Mouse (Mus musculus) 3134 (cell line): ENCODE data around the gene Sema4d.

Experiments
- DNase-seq: peaks from one replicate; pipeline ENCODE4 v3.0.0-alpha.2; 2011; ENCODE audit warnings: low spot score; ENCODE audit not compliant: insufficient read length; ENCODE audit errors: extremely low read depth

Gene Sema4d

DNA sequence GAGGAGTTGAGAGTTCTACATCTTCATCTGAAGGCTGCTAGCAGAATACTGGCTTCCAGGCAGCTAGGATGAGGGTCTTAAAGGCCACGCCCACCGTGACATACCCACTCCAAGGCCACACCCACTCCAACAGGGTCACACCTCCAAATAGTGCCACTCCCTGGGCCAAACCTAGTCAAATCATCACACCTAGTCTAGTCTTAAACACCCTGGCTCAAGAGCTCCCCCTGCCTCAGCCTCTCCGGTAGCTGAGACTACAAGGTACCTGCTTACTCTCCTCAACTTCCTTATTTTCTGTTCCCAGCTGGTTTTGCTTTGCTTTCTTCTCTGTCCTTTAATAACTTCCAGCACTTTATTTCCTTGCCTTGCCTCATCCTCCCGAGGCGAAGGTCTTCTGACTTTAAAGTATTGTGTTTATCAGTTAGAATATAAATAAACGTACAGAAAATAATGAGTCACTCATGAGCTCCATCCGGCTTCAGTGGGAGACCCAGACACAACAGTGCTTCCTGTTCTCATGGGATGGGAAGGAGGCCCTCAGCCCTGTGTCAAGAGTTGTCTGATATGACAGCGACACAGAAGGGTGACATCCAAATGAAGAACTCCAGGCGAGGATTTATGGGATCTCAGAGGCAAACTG is 22.4 kb upstream of the Sema4d start:
- DNase-seq = no peak

DNA sequence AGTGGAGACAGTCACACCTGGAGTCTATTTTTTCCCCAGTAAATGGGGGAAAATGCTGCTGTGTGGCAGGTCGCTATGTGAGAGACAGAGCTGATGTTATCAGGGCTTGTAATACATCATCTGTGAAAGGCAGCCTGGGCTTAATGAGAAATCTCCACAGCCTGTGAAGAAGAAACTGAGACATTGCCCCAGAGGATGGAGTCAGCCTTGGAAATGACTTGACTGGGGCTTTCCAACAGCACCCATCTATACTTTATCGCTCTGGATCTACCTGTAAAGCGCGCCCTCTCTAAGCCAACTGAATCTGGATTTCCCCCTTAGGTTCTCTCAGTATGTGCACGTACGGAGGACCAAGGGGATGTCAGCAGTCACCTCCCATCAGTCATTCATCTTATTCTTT is 21.1 kb upstream of the Sema4d start:
- no peak for DNase-seq

DNA sequence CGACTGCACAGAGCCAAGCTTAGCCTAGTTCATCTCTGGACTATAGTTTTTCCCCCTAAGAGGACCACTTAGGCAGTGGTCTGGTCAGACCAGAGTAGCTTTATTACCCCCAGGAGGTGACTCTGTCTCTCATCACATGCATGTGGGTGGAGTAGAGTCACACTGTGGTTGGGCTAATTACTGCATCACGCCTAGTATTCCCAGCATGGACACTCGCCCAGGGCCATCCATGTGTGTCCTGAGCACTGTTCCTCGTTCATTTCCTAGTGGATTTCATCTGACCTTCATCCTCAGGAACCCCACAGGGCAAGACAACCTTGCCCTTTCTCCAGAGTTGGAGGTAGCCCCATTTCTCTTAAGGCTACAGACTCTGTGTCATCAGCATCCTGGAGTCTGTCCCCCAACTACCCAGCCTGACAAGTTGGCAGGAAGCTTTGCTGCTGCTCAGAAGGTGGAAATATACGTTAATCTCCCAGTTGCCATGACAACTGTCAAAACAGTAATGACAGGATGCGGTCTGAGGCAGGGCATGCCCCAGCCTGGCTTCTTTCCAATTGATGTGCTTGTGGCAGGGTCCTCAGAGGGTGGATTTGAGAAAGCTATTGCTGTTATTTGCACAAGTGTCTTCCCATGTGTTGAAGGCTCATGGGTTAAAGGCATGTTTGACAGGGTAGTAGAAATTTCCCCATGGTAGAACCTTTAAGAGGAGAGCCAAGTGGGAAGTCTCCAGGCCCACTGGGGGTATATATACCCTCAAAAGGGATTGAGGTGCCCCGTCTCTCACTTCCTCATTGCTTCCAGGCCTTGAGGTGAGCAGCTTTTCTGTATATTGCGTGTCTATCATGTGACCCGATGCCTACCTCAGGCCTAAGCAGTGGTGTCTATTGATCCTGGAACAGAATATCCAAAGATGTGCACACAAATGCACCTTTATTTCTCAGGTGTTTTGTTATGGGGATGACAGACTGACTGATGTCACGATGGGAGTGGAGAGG is 20.4 kb upstream of the Sema4d start:
- no peak for DNase-seq

DNA sequence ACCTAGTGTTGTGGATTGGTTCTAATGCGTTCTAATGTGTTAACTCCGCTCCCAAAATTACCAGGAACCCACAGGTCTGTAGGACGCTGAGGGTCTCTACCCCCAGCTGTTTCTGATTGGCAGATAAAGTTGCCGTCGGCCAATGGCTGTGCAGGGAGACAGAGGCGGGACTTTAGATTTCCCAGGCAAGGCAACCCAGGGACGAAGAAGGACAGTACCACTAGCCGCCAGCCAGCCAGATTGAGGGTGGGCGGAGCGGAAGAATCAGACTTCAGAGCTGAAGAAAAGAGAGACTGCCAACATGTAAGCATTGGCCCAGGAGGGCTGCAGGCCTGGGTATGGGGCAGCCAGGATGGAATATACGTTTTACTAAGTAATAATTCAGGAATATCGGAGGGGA is 14.6 kb upstream of the Sema4d start:
- DNase-seq = no peak

DNA sequence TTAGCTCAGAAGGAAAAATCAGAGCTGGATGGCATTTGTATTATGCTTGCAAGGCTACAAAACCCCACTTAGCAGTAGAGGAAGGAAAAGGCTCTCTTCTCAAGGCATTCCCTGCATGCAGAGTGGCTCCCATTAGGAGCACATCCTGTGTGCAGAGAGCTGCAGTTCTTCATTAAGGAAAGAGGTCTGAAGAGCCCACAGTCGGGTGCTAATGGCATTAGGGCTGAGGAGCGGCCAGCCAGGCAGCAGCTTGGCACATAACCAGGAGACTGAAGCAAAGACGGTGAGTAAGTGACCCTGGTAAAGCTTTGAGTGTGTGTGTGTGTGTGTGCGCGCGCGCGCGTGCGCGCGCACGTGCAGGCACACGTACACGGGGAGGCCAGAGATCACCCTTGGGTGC is 12.7 kb upstream of the Sema4d start:
- no peak for DNase-seq

DNA sequence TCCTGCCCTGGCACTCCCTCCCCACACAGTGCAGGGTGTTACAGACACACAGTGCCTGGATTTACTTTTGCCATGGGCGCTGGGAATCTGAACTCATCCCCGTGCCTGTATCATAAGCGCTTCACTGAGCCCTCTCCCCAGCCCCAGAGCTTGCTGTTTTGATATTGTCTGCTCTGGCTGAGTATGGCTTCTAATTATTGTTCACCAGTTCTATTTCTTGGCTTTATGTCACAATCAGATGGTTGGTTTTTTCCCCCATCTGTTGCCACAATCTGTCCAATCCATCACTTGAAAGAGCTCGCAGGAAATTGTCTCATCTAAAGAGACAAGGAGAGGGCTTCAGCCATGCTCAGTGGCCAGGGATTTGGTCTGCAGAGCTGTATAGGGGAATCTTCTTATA is 12.1 kb upstream of the Sema4d start:
- DNase-seq = no peak

DNA sequence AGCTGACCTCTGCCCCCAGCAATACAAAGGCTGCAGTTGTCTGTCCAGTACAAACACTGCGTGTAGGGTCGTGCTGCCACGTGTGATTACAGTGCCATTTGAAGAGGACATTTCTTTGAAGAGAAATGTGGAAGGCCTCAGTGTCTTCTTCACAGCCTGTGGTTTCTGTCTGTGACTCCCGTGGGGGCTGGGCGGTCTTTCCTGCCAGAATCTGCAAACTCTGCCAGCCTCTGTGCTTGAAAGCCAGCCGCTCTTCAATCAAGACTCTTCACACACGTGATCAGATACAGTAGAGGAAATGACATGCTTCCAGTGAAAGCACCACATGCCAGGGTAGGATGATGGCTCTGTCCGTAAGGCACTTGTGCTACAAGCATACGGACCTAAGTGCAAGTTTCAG is 7.4 kb upstream of the Sema4d start:
- DNase-seq = no peak

DNA sequence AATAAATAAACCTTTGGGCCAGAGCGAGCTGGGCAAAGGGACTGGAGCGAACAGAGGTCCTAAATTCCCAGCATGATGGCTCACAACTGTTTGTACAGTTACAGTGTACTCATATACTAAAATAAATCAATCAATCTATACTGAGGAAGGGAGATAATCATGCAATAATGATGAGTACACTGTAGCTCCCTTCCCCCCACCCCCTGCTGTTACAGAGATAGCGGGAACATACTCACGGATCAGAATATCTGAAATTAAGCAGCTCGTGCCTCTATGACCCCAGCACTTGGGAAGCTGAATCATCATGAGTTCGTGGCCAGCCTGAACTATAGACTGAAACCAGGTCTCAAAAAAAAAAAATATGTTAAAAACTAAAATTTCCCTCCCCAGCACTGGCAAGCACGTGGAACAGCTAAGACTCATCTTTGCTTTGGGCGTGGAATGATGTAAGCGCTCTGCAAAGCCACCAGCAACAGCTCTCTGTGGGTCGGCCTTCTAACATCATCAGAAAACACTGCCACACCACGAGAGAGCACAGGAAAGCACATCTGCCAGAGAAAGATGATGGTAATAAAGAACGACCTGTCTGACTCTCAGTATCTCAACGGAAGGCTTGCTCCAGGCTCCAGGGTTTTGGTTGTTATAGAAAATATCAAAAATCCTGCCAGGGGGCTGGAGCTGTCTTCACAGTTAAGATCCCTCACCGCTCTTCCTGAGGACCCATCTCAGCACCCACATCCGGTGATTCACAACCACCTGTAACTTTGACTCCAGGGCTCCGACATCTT is 6.4 kb upstream of the Sema4d start:
- DNase-seq = no peak

DNA sequence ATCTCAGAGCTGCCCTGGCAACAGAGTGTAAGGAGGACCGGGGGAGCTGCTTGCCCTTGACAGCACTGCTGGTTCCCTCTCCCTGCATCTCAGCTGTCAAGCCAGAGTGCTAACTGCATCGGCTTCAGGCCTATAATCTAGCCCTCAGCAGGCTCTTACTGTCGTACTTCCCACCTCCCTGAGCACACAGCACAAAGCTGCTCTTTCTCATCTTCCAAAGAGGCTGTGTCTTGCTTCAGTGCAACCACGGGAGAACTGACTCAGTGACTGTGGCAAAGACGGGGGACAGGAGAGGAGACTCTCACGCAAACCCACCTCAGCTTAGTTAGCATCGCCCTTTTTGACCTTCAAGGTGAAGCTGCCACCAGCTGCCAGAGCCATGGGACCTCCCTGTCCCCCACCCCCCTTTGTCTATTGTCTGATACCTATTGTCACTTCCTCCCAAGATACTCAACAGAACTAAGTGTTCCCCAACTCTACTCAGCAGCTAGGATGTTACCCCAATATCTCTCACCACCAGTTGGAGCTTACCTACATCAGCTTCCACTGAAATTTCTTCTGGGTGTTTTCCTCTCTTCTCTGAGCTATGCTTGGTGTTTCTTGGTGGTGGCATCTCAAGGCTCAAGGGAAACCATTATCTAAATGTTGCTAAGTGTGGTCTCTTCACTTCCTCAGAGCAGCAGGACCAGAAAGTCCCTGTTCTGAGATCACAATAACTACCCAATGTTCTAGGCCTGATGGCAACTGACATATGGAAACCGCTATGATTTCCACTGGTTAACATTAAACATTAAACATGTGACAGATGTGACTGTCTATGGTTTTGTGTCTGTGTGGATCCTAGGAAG is 4.6 kb upstream of the Sema4d start:
- no peak for DNase-seq

DNA sequence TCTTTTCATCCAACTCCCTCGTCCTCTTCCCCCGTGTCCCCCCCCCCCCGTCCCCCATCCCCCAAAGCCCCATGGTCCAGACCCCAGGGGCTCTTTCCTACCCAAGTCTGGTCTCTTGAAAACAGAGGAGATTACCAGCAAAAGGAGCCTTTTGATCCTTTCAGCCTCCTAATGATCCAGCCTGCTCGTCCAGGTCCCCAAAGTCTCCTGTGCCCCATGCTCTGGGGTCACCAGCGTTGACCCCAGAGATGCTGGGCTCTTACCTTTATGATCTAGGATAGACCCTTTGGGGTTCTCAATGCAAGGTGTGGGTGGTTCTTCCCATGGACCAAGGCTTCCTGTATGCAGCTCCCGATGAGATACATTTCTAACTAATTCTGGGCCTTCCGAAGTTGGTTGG is 401 bp upstream of the Sema4d start:
- DNase-seq = no peak

DNA sequence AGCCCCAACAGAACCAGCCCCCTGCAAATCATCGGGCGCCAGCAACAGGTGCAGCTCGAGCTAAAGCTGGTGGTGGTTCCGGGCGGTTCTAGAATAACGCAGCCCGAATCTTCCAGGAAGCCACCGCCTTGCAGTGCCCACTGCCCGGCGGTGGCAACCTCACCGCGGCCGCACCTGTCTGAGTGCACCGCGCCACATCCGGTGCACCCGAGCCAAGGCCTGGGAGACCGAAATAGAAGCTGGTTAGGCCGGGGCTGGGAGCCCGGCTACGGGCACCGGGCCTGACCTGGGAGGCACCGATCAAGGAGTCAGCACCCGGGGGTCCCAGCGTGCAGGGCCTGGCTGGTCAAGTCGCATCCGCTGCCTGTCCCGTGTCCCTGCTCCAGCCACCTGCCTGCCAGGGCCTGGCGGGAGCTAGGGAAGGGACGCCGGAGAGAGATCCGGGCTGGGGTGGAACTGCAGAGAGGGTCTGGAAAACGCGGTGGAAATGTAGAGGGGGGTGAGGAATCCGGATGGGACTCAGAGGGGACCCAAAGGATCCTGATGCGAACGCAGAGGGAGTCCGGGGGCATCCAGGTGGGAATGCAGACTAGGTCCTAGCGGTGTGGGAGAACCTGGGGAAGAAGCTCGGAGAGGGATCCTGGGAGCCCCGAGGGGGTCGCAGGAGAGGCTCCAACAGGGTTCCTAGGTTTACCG is 670 bp downstream of the Sema4d start:
- DNase-seq = no peak

DNA sequence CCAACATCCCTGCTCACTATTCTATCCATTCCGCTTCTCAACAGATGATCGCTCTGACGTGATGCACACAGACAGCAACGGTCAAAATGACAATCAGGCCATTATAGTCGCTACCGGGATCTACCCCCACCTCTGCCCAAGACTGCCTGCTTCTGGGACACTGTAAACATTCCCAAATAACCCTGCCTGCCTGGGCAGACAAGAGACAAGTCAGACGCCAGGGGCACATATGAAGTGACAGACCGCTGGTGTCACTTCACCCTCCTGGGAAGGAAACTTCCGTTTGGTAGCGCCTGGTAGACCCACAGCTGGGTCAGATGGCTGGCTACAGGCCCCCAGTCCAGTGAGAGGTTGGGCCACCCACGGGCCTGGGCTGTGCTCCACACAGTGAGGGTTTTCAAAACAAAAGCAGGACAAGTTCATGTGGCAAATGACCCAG is 1.4 kb downstream of the Sema4d start:
- DNase-seq = no peak

DNA sequence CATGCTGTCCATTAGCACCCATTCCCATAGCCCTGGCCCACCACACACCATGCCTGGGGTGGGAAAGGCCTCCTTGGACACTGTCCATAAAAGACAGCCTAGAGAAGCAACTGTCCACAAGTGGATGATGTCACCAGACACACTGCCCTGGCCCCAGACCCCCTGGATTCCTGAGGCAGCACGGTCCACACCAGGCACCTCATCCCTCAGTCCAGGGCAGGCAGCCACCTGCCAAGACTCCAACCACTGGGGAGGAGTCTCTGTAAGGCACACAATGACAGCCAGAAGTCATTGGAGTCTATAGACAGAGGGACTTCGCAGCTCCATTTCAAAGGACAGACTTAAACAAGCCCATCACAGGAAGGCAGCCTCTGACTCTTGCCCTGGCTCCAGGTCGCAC is 1.9 kb downstream of the Sema4d start:
- DNase-seq = no peak

DNA sequence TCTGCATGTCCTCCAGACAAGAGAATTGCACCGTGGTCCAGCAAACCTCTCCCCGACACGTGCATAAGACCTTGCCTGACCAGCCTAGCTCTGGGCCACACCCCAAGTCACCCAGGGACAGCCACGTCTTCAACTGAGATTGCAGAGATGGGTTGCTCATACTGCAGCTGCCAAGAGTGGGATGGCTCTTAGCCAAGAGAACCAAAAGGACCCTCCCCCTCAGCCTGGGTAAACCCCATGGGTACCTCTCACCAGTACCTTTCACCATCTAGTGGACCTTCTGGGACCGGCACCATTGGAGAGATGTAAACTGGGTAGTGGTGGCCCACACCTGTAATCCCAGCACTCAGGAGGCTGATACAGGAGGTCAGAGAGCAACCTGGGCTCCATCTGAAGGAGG is 2.8 kb downstream of the Sema4d start:
- no peak for DNase-seq

DNA sequence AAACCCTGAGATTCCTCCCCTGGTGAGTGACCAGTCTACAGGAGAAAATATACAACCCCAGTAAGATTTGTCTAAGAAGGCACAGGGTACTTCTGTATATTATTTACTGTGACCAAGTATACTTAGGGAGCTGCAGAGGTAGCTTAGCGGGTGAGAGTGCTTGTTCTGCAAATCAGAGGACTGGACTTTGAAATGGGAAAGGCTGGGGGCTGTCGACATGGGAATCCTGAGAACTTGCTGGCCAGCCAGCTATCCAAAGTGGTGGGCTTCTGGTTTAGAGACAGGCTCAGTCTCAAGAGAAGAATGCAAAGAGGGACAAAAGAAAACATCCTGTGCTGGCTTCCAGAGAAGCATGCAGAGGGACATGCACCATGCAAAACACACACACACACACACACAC is 5.7 kb downstream of the Sema4d start:
- DNase-seq = no peak

DNA sequence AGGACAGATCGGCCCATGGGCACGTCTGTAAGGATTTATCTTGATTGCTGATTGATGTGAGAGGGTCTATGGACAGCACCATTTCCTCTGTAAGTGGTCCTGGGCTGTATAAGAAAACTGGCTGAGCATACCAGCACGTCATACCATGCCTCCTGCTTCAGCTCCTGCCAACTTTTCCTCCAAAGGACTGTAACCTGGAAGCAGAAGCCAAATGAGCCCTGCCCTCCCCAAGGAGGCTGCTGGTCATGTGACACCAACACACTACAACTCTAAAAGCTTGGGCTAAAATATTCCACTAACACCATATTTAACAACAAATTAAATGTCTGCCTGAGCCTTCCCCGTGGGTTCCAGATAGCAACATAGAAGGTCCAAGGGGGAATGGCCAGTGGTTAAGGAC is 6.9 kb downstream of the Sema4d start:
- no peak for DNase-seq

DNA sequence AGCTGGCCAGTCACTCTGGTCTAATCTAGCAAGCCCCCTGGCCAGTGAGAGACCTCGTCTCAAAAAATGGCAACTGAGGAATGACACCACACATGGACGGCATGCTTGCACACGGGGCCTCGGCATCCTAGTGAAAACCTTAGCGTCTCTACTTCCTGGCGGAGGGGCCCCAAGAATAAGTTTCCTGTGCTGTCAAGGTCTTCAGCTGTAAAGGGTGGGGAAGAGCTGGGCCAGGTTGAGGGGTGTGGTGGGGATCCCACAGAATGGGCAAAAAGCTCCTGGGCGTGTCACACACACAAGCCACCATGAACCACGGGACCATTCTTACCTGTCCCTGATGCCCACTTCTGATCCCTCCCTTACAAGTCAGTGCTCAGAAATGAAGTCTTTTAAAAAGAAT is 9.1 kb downstream of the Sema4d start:
- no peak for DNase-seq

DNA sequence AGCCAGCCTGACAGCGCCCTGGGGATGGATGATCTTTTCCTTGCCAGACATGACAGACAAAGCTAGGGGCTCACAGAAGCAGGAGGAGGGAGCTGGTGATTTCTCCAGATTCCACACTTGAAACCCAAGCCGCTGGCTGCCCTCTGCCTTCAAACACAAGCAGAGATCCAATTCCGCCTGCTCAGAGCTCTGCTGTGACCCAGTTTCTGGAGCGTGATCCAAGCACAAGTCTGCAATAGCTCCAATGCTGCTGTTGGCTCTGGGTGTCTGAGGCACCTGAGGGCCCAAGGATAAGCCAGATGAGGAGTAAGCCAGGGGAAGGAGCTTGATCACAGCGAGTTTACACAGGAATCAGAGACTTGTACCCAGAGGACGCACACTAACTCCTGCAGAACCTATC is 9.7 kb downstream of the Sema4d start:
- DNase-seq = no peak

DNA sequence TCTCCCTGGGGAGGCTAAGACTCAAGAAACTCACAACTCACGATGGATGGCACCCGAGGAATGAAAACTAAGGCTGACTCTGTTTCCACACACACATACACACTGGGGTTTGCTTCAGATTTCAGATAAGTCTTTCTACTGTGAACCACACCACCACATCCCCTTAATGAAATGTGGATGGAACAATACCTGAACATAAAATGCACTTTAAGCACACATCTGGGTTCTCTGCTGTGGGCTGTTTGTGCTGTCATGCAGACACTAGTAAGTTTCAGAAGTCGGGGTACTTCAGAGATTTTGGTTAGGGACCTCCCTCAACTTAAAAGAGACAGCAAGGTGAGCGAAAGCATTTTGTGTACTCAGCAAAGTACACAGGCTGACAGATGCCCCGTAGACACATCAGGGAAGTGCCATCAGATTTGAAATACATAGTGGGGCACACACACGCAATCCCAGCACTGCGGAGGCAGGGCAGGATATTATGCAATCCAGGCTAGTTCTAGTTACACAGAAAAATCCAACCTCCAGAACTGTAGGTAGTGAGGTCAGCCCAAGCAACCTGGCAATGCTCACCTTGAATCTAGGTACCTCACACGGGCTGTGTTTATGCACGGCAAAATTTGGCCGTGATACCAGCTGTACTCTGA is 12.9 kb downstream of the Sema4d start:
- no peak for DNase-seq
